Mouse (Mus musculus): ENCODE measurements around the gene E2f6.
A peak's percentile ranks its signal among the peaks of the same experiment; 100 is the strongest.

E2f6 gene

DNA sequence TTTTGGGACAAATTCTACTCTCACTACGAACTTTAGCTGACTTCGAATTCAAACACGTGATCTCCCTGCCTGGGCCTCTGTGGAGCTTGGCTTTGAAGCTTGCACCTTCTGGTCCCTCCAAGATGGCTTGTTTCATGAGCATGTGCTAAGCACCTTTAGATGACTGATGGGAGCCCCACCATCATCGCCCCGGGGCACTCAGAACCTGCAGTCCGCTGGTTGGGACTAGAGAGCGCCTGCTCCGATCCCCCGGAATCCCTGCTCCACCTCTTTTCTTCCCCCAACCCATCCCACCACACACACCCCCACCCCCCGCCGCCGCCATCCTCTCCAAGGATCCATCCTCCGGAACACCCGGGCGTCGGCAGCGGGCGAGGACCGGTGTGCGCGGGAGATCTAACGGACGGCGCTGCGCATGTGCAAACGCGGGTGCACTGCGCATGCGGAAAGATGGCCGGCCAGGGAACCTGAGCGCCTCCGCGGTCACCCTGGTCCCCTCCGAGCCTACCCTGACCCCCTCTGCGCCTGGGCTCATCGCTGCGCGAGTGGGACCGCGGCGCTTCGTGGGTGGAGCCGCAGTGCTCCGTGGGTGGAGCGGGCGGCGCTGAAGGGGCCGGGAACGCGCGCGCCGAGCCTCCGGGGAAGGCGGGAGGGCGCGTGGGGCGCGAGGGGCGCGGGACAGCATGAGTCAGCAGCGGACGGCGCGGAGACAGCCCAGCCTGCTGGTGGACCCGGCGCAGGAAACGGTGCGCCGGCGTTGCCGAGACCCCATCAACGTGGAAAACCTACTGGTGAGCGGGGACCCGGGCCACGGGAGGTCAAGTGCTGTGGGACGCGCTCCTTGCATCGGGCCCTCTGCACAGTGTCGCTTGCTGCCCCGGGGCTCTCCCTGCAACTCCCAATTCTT is at the start of gene E2f6:
Gene E2f6, plus strand, starts transcription at position 439 of the 907 bp plus-strand sequence.
- peak; percentile 87 for DNase-seq

- DNase-seq = no peak
Observed at GRCm38 (mm10) chr12:16761461-16761860, 49.3 kb upstream of the E2f6 start.

- DNase-seq = no peak
Observed at GRCm38 (mm10) chr12:16763649-16764422, 46.9 kb upstream of the E2f6 start.

- DNase-seq = no peak
Observed at GRCm38 (mm10) chr12:16764776-16765445, 45.9 kb upstream of the E2f6 start.

- DNase-seq = no peak
Observed at GRCm38 (mm10) chr12:16768251-16768650, 42.5 kb upstream of the E2f6 start.

GRCm38 (mm10) chr12:16768711-16769110 is 42.1 kb upstream of the E2f6 start:
- DNase-seq = no peak

GRCm38 (mm10) chr12:16769601-16770165 is 41.1 kb upstream of the E2f6 start:
- no peak for DNase-seq

- no peak for DNase-seq
Observed at GRCm38 (mm10) chr12:16774605-16775004, 36.2 kb upstream of the E2f6 start.

- no peak for DNase-seq
Observed at GRCm38 (mm10) chr12:16775351-16775750, 35.4 kb upstream of the E2f6 start.

GRCm38 (mm10) chr12:16778523-16778922 is 32.2 kb upstream of the E2f6 start:
- no peak for DNase-seq

DNA sequence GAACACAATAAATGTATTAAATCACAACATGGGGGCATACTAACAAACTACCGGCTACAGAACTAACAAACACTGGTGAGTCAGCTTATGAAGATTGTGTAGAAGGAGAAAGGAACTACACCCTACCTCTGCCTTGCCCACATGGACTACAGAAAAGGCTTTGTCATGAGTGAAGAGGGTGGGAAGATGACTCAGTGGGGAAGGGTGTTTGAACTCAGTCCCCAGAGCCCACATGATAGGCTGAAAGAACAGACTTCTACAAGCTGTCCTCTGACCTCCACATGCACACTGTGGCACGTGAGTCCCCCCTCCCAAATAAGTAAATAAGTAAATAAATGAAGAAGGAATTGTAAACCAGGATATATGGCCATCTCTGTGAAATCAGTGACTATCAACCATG is 31.6 kb upstream of the E2f6 start:
- DNase-seq = no peak

DNA sequence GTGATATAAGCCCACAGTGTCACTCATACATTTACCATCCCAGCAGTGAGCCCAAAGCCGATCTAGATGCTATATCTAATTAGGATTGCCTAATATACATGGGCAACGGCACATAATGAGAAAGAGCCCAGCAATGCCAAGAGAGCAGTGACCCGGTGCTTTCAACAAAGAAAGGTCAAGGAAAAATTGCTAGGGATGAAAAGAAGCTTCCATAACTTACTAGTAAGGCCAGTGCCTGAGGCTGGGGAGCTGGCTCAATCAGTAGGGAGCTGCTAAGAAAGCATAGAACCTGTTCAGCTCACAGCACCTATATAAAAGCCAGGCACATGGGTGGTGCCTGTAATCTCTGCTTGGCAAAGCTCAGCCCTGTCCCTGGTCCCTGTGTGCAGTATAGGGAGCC is 30.4 kb upstream of the E2f6 start:
- DNase-seq = no peak

DNA sequence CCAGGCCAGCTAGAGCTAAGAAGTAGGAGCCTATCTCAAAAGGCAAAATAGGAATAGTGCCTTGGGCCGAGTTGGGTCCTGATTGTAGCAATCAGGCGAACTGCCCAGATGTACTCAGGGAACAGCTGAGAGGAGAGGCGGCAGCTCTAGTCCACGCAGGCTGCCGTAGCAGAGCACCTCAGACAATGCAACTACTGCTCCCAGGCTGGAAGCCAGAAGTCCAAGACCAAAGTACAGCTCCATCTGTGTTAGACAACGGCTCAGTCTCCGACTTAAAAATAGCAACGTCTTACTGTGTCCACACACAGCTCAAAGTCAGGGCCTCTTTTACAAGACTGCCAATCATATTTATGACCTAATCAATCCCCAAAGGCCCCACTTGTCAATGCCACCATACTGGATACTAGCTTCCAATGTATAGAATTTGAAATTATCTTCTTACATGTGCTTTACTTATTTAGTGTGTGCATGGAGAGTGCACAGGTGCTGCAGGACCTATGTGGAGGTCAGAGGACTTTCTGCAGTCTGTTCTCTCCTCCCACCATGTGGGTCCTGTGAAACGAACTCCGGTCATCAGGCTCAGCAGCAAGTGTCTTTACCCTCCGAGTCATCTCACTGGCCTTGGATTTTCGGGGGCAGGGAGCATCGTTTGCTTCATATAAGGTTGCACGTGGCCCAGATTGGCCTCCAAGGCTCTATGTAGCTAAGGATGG is 29.6 kb upstream of the E2f6 start:
- no peak for DNase-seq

DNA sequence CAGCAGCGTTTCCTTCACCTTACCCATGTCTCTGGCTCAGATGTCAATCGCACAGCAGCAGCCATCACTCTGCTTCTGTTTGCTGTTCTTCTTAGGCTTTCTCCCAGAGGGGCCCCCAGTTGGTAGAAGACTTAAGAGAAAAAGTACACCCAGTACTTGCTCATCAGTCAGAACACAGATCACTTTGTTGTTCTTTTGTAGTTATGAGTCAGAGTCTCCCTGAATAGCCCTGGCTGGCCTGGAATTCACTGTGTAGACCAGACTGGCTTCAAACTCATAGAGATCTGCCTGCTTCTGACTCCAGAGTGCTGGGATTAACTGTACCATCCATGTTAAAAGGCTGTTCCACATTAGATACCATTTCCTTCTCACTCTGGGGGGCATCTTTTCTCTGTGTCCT is 22.2 kb upstream of the E2f6 start:
- no peak for DNase-seq

DNA sequence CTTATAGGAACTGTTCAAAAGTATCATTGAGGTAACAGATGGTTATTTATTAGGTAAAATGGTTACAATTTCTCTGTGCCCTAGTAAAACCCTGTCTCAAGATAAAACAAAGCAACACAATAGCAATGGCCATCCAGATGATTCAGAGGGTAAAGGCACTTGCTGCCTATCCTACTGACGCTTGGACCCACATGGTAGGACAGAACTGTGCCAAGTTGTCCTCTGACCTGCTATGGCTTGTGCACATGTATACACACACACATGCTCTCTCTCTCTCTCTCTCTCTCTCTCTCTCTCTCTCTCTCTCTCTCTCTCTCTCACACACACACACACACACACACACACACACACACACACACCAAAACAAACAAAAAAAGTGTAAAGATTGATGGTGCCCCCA is 21.6 kb upstream of the E2f6 start:
- no peak for DNase-seq

DNA sequence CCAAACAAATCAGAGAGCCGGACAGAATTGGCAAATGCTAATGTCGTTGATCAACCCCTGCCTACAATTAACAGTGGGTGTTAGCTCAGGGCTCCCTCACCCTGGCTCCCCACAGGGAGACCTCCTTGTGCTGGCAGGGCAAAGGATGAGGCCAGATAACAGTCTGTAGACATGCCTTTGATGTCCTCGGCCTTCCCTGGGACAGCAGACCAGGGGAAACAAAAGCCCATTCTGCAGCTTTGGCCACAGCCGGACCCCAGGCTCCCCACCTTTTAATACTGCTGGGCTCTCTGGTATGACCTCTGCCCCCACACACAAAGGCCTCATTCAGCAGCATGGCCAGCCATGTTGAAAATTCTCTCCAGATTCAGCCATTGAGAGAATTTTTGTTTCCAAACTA is 21.0 kb upstream of the E2f6 start:
- DNase-seq = no peak

- DNase-seq = no peak
Observed at GRCm38 (mm10) chr12:16790456-16790855, 20.3 kb upstream of the E2f6 start.

GRCm38 (mm10) chr12:16793371-16793770 is 17.4 kb upstream of the E2f6 start:
- no peak for DNase-seq

- DNase-seq = no peak
Observed at GRCm38 (mm10) chr12:16795781-16796180, 15.0 kb upstream of the E2f6 start.

DNA sequence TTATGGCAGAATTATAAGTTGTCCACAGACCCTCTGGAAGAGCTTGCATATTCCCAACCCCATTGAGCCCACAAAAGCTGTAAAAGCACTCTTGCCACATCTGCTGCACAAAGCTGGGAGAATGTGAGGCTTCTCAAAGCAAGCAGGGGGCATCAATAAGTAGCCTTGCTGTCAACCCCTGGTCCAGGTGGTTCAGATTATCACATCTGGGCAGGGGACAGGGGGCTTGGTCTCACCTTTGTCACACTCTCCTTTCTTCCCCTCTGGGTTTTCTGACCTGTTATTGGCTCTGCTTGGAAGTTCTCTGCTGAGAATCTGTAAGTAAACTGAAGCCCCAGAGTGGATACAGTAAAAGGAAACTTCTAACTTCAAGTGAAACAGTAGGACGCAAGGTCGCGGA is 11.9 kb upstream of the E2f6 start:
- DNase-seq = no peak

DNA sequence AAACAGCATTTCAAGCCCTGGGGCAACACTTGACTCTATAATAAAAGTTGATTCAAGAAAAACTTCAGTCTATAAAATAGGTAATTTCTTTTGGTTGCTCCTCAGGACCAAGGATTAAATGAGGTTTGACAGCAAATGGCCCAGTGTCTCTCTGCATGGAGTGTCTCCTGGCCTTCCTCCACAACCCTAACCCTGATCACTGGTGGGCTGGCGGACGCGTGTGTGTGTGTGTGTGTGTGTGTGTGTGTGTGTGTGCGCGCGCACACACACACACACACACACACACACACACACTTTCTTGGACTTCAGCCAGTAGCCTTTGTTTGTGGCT is 10.9 kb upstream of the E2f6 start:
- DNase-seq = no peak

- no peak for DNase-seq
Observed at GRCm38 (mm10) chr12:16800259-16800958, 10.4 kb upstream of the E2f6 start, which contains the start of gene Greb1. Gene Greb1 (minus strand): TSS chr12:16800886.

All from cerebellum, adult 9-10 months (tissue).